Mouse (Mus musculus) embryonic facial prominence, embryonic 14.5 days (tissue): ENCODE measurements around the gene Prtg. TPM values are rescaled to one million over a fixed set of nuclear protein-coding genes. Genes with fewer than 3 reads are reported as not detected.
A peak's percentile ranks its signal among the peaks of the same experiment; 100 is the strongest.

Experiments
- ATAC-seq: fragments of 200-750 bp; cut with Nextera tagmentation; 2 replicates; pipeline ENCODE4 v1.8.0; 2017; ENCODE audit warnings: low read depth, moderate number of reproducible peaks, moderate TSS enrichment
- DNase-seq: peaks from one replicate; pipeline ENCODE4 v3.0.0-alpha.2; 2015; ENCODE audit warnings: low spot score
- H3K27ac ChIP-seq: fragments of 300-500 bp; sonication (generic); replicated peaks from 2 replicates; pipeline ENCODE4 v1.5.1; 2014; ENCODE audit warnings: low read depth, mild to moderate bottlenecking, low read length, moderate library complexity
- H3K27me3 ChIP-seq: fragments of 300-500 bp; sonication (generic); replicated peaks from 2 replicates; pipeline ENCODE4 v1.6.1; 2014; ENCODE audit warnings: low read length; ENCODE audit not compliant: control insufficient read depth, insufficient read depth
- H3K36me3 ChIP-seq: fragments of 300-500 bp; sonication (generic); 2 replicates; pipeline ENCODE4 v1.6.1; 2014; ENCODE audit warnings: low read length, mixed read lengths; ENCODE audit not compliant: control insufficient read depth, insufficient read depth
- H3K4me1 ChIP-seq: fragments of 300-500 bp; sonication (generic); 2 replicates; pipeline ENCODE4 v1.6.1; 2014; ENCODE audit warnings: antibody characterized with exemption, low read length; ENCODE audit not compliant: control insufficient read depth, insufficient read depth
- H3K4me2 ChIP-seq: fragments of 300-500 bp; sonication (generic); 2 replicates; pipeline ENCODE4 v1.6.1; 2014; ENCODE audit warnings: low read depth, mild to moderate bottlenecking, low read length, moderate library complexity, mixed read lengths
- H3K4me3 ChIP-seq: fragments of 300-500 bp; sonication (generic); 2 replicates; pipeline ENCODE4 v1.5.1; 2014; ENCODE audit warnings: low read depth, mild to moderate bottlenecking, low read length
- H3K9ac ChIP-seq: fragments of 300-500 bp; sonication (generic); 2 replicates; pipeline ENCODE4 v1.6.1; 2014; ENCODE audit warnings: low read depth, mild to moderate bottlenecking, low read length, moderate library complexity, mixed read lengths
- H3K9me3 ChIP-seq: fragments of 300-500 bp; sonication (generic); 2 replicates; pipeline ENCODE4 v1.6.1; 2016; ENCODE audit warnings: low read length; ENCODE audit not compliant: control insufficient read depth
- WGBS: fragments of 180-500 bp; shearing (Covaris S2); extraction: QIAGEN DNeasy Blood & Tissue Kit; methylation state at CpG from one replicate; pipeline ENCODE4 v1.1.7; 2014; 5-methylcytosine and 5-hydroxymethylcytosine counted together
- polyA plus RNA-seq: library from polyadenylated mRNA; unstranded; fragments of >200 nt; fragmentation: Nextera tagmentation; extraction: Ambion mirVana; gene quantifications from 2 replicates; pipeline ENCODE4 v1.2.1, GENCODE M21; 2014

The Prtg gene
- polyA plus RNA-seq, 1 experiment from 2014 or later, result 1.3 TPM

GRCm38 (mm10) chr9:72881026-72881768 is 74.5 kb downstream of the Prtg start:
- Histone ChIP-seq H3K9ac (no peak overlapping the region), H3K9me3 (no peaks in the 10 kb centered on the region), H3K27me3 (no peaks in the 10 kb centered on the region), H3K36me3 (no peaks in the 10 kb centered on the region), H3K4me2 (no peak overlapping the region), H3K27ac (0 out of 2 replicates have a peak overlapping the region, but pooled peaks have one; percentile 35), H3K4me3 (no peak overlapping the region), H3K4me1 (peaks cover 42% of the 10 kb centered on the region)
- ATAC-seq (no peak), DNase-seq (peak; percentile 69)
- 24% methylated on average over 15 of the region's 15 CpGs for WGBS

GRCm38 (mm10) chr9:72883940-72884339 is 77.3 kb downstream of the Prtg start:
- peak; percentile 65 for ATAC-seq
- Histone ChIP-seq H3K9me3 (no peaks in the 10 kb centered on the region), H3K4me2 (no peak overlapping the region), H3K27me3 (no peaks in the 10 kb centered on the region), H3K4me3 (no peak overlapping the region), H3K36me3 (no peaks in the 10 kb centered on the region), H3K9ac (no peak overlapping the region), H3K4me1 (peaks cover 28% of the 10 kb centered on the region), H3K27ac (no peak overlapping the region)
- 8% methylated on average over 3 of the region's 3 CpGs for WGBS
- peak; percentile 74 for DNase-seq

- H3K9me3 ChIP-seq, result peaks cover 1% of the 10 kb centered on the region; the same call in 1 of the 2 replicates
- no peak overlapping the region for H3K4me3 ChIP-seq
- 0 out of 2 replicates have a peak, but pooled peaks cover 5% of the 10 kb centered on the region for H3K4me1 ChIP-seq
- ATAC-seq (no peak), DNase-seq (no peak)
- no peak overlapping the region for H3K4me2 ChIP-seq
- H3K36me3 ChIP-seq, result no peaks in the 10 kb centered on the region
- no peaks in the 10 kb centered on the region for H3K27me3 ChIP-seq
- H3K9ac ChIP-seq, result no peak overlapping the region
- 67% methylated on average over 1 of the region's 1 CpGs for WGBS
- no peak overlapping the region for H3K27ac ChIP-seq
These were observed 83.1 kb downstream of the Prtg start for GRCm38 (mm10) chr9:72889777-72890176.

- Histone ChIP-seq H3K9ac (no peak overlapping the region), H3K36me3 (no peaks in the 10 kb centered on the region), H3K4me3 (no peak overlapping the region), H3K27ac (0 out of 2 replicates have a peak overlapping the region, but pooled peaks have one; percentile 3), H3K4me2 (0 out of 2 replicates have a peak overlapping the region, but pooled peaks have one; percentile 3), H3K4me1 (0 out of 2 replicates have a peak, but pooled peaks cover 5% of the 10 kb centered on the region), H3K9me3 (peaks cover 5% of the 10 kb centered on the region; the same call in 1 of the 2 replicates), H3K27me3 (no peaks in the 10 kb centered on the region)
- DNase-seq (peak; percentile 61), ATAC-seq (peak; percentile 35; the same call in 1 of the 2 replicates)
- WGBS, result 30% methylated on average over 10 of the region's 10 CpGs
These were observed 83.9 kb downstream of the Prtg start for GRCm38 (mm10) chr9:72890499-72891085.

- Histone ChIP-seq H3K4me1 (0 out of 2 replicates have a peak, but pooled peaks cover 5% of the 10 kb centered on the region), H3K9ac (no peak overlapping the region), H3K36me3 (no peaks in the 10 kb centered on the region), H3K4me3 (no peak overlapping the region), H3K9me3 (peaks cover 5% of the 10 kb centered on the region; the same call in 1 of the 2 replicates), H3K27ac (no peak overlapping the region), H3K4me2 (no peak overlapping the region), H3K27me3 (no peaks in the 10 kb centered on the region)
- DNase-seq, result no peak
- ATAC-seq, result no peak
- 92% methylated on average over 5 of the region's 5 CpGs for WGBS
These were observed 86.1 kb downstream of the Prtg start for GRCm38 (mm10) chr9:72892761-72893160.

- H3K36me3 ChIP-seq, result no peaks in the 10 kb centered on the region
- H3K4me1 ChIP-seq, result 0 out of 2 replicates have a peak, but pooled peaks cover 5% of the 10 kb centered on the region
- peaks cover 5% of the 10 kb centered on the region; the same call in 1 of the 2 replicates for H3K9me3 ChIP-seq
- H3K27ac ChIP-seq, result no peak overlapping the region
- DNase-seq, result no peak
- H3K4me3 ChIP-seq, result no peak overlapping the region
- no peak for ATAC-seq
- H3K4me2 ChIP-seq, result no peak overlapping the region
- no peak overlapping the region for H3K9ac ChIP-seq
- 90% methylated on average over 6 of the region's 6 CpGs for WGBS
- H3K27me3 ChIP-seq, result no peaks in the 10 kb centered on the region
These were observed 88.2 kb downstream of the Prtg start for GRCm38 (mm10) chr9:72894796-72895352.

- Histone ChIP-seq H3K27me3 (no peaks in the 10 kb centered on the region), H3K4me2 (no peak overlapping the region), H3K4me3 (no peak overlapping the region), H3K9ac (no peak overlapping the region), H3K27ac (no peak overlapping the region), H3K9me3 (no peaks in the 10 kb centered on the region), H3K36me3 (no peaks in the 10 kb centered on the region), H3K4me1 (peaks cover 7% of the 10 kb centered on the region; the same call in 1 of the 2 replicates)
- DNase-seq (no peak), ATAC-seq (no peak)
- WGBS, result 76% methylated on average over 8 of the region's 8 CpGs
These were observed 95.4 kb downstream of the Prtg start for GRCm38 (mm10) chr9:72902057-72902456.

GRCm38 (mm10) chr9:72902611-72903010 is 95.9 kb downstream of the Prtg start:
- DNase-seq (no peak), ATAC-seq (no peak)
- no peak overlapping the region for H3K27ac ChIP-seq
- no peaks in the 10 kb centered on the region for H3K9me3 ChIP-seq
- no peak overlapping the region for H3K4me2 ChIP-seq
- no peak overlapping the region for H3K9ac ChIP-seq
- no peaks in the 10 kb centered on the region for H3K36me3 ChIP-seq
- peaks cover 8% of the 10 kb centered on the region; the same call in 1 of the 2 replicates for H3K4me1 ChIP-seq
- no peaks in the 10 kb centered on the region for H3K27me3 ChIP-seq
- 74% methylated on average over 5 of the region's 5 CpGs for WGBS
- H3K4me3 ChIP-seq, result no peak overlapping the region
